In genomic region chr13:84223018-84223417, GRCm38 (mm10) we compare ENCODE assay signal across 8 mouse cellular contexts. TPM values are rescaled to one million over a fixed set of nuclear protein-coding genes. Genes with fewer than 3 reads are reported as not detected.
A peak's percentile ranks its signal among the peaks of the same experiment; 100 is the strongest.
DNase-seq lines count a peak whose midpoint lies in the region; ATAC-seq and TF ChIP-seq lines count a peak whose summit lies in the region.

No protein-coding gene starts in this region.

- H3K4me3 ChIP-seq in cerebellum, adult 2 months (replicated peaks; ENCODE audit: insufficient read depth, low read depth, low read length) = peak overlapping the region; percentile 99
- H3K4me3 ChIP-seq in neural tube, embryonic 11.5 days (ENCODE audit: low read depth, low read length) = peak overlapping the region; percentile 83
- peak overlapping the region; percentile 76 for H3K4me3 ChIP-seq in limb, embryonic 15.5 days
- peak overlapping the region; percentile 91 for H3K4me3 ChIP-seq in stomach, embryonic 16.5 days (replicated peaks; ENCODE audit: low read length)

- TF ChIP-seq POLR2A in cerebellum, adult 2 months (IDR thresholded peaks at IDR 0.05; ENCODE audit: borderline replicate concordance, insufficient read depth, low read length) = no peak

- no peaks in the 10 kb centered on the region; the same call in 1 of the 2 replicates for H3K4me1 ChIP-seq in cerebellum, adult 2 months (ENCODE audit: control insufficient read depth, insufficient read depth, low read length)
- H3K4me1 ChIP-seq in neural tube, embryonic 11.5 days (ENCODE audit: control insufficient read depth, insufficient read depth, low read length) = peaks cover 13% of the 10 kb centered on the region
- H3K4me1 ChIP-seq in limb, embryonic 15.5 days = 0 out of 2 replicates have a peak, but pooled peaks cover 6% of the 10 kb centered on the region
- H3K4me1 ChIP-seq in stomach, embryonic 16.5 days (ENCODE audit: control insufficient read depth, insufficient read depth, low read length) = peaks cover 6% of the 10 kb centered on the region

- ATAC-seq in neural tube, embryonic 11.5 days (ENCODE audit: insufficient read depth, low FRiP score, low TSS enrichment) = no peak
- no peak for ATAC-seq in limb, embryonic 15.5 days (ENCODE audit: insufficient number of reproducible peaks, low FRiP score, low TSS enrichment, low read depth)
- ATAC-seq in stomach, embryonic 16.5 days (ENCODE audit: insufficient read depth, low FRiP score) = no peak

- H3K9me3 ChIP-seq in neural tube, embryonic 11.5 days (ENCODE audit: control insufficient read depth, low read length) = no peaks in the 10 kb centered on the region
- H3K9me3 ChIP-seq in limb, embryonic 15.5 days = no peaks in the 10 kb centered on the region
- H3K9me3 ChIP-seq in stomach, embryonic 16.5 days (replicated peaks; ENCODE audit: control insufficient read depth, low read length) = no peaks in the 10 kb centered on the region

- H3K4me2 ChIP-seq in neural tube, embryonic 11.5 days (ENCODE audit: low read depth) = peak overlapping the region; percentile 74
- H3K4me2 ChIP-seq in limb, embryonic 15.5 days = peak overlapping the region; percentile 80
- H3K4me2 ChIP-seq in stomach, embryonic 16.5 days (ENCODE audit: low read depth, low read length) = peak overlapping the region; percentile 91

- no peak for DNase-seq in cerebellum, adult 2 months
- DNase-seq in cerebellum, adult 11 months = no peak
- DNase-seq in neural tube, embryonic 11.5 days (ENCODE audit: low spot score) = no peak
- no peak for DNase-seq in neural tube, embryonic 10.5 days (ENCODE audit: extremely low spot score, low spot score)
- no peak for DNase-seq in adrenal gland, adult (ENCODE audit: inconsistent age in 2 of 2, low spot score in 1 of 2)
- DNase-seq in adrenal gland, postnatal 36 days = no peak

- H3K36me3 ChIP-seq in neural tube, embryonic 11.5 days (ENCODE audit: control insufficient read depth, insufficient read depth, low read length) = no peaks in the 10 kb centered on the region
- H3K36me3 ChIP-seq in limb, embryonic 15.5 days = no peaks in the 10 kb centered on the region
- no peaks in the 10 kb centered on the region for H3K36me3 ChIP-seq in stomach, embryonic 16.5 days (ENCODE audit: control insufficient read depth, insufficient read depth, low read length)

- H3K27ac ChIP-seq in cerebellum, adult 2 months (ENCODE audit: insufficient read depth, low read length) = no peak overlapping the region
- H3K27ac ChIP-seq in neural tube, embryonic 11.5 days (ENCODE audit: low read depth, low read length) = no peak overlapping the region
- H3K27ac ChIP-seq in limb, embryonic 15.5 days = no peak overlapping the region
- no peak overlapping the region for H3K27ac ChIP-seq in stomach, embryonic 16.5 days (ENCODE audit: low read length)

- no peak for TF ChIP-seq CTCF in cerebellum, adult 2 months (IDR thresholded peaks at IDR 0.05; ENCODE audit: borderline replicate concordance, insufficient read depth, low read depth, low read length)

- WGBS in cerebellum, adult 2 months = 22% methylated on average over 5 of the region's 5 CpGs
- 56% methylated on average over 5 of the region's 5 CpGs for WGBS in neural tube, embryonic 11.5 days
- WGBS in limb, embryonic 15.5 days = 51% methylated on average over 5 of the region's 5 CpGs
- 35% methylated on average over 5 of the region's 5 CpGs for WGBS in stomach, embryonic 16.5 days

- no peaks in the 10 kb centered on the region for H3K27me3 ChIP-seq in cerebellum, adult 2 months (ENCODE audit: control insufficient read depth, insufficient read depth, low read length)
- H3K27me3 ChIP-seq in neural tube, embryonic 11.5 days (ENCODE audit: control insufficient read depth, insufficient read depth, low read length) = no peaks in the 10 kb centered on the region
- no peaks in the 10 kb centered on the region for H3K27me3 ChIP-seq in limb, embryonic 15.5 days
- no peaks in the 10 kb centered on the region for H3K27me3 ChIP-seq in stomach, embryonic 16.5 days (ENCODE audit: control insufficient read depth, insufficient read depth, low read length)

- H3K9ac ChIP-seq in neural tube, embryonic 11.5 days (ENCODE audit: low read length) = no peak overlapping the region
- H3K9ac ChIP-seq in limb, embryonic 15.5 days = peak overlapping the region; percentile 71
- H3K9ac ChIP-seq in stomach, embryonic 16.5 days (ENCODE audit: low read length) = peak overlapping the region; percentile 85

RNA-seq across cellular contexts. Expression of gene Tmem161b, which starts 0.9 kb away (rescaled TPM):
- polyA plus RNA-seq in cerebellum, adult 2 months (2012; rRNA removed) = 28.6 and 31.4 TPM in 2 replicates
- polyA plus RNA-seq in neural tube, embryonic 11.5 days (2014; fragmentation: Nextera tagmentation; extraction: Ambion mirVana) = 21.6 and 23.2 TPM in 2 replicates
- 11.9 TPM in 2 replicates for polyA plus RNA-seq in limb, embryonic 15.5 days (2015; fragmentation: Nextera tagmentation; extraction: Ambion mirVana)
- polyA plus RNA-seq in stomach, embryonic 16.5 days (2015; fragmentation: Nextera tagmentation; extraction: Ambion mirVana) = 16.6 and 17.9 TPM in 2 replicates
- 10 to 100 TPM; 16.1 to 19.9 TPM for total RNA-seq in adrenal gland, postnatal 36 days (2021)
